Mouse (Mus musculus) heart, postnatal 36 days (tissue): ENCODE measurements around the gene Wars. TPM values are rescaled to one million over a fixed set of nuclear protein-coding genes. Genes with fewer than 3 reads are reported as not detected.

Experiments used
- DNase-seq, 2 experiments: peaks; one replicate each; pipeline ENCODE4 v3.0.0; 2021 to 2022
- intact Hi-C: fragments of 180-260 bp; cut with DNase I; formaldehyde crosslinking; loops from one replicate; pipeline ENCODE4 v1.15.1; 2025
- microRNA-seq, 2 experiments: library from miRNA; unstranded; fragments of <30 nt; microRNA quantifications; one replicate each; pipeline ENCODE4 v1.2.0; 2021; ENCODE audit warnings: borderline number of aligned reads in 2 of 2
- total RNA-seq, 2 experiments: library from RNA; stranded (reverse); gene quantifications; 2 replicates each; pipeline ENCODE4 v1.2.3; 2021

Gene Wars
- total RNA-seq, 2 experiments from 2014 or later = 32.5 to 40.6 TPM

- DNase-seq = no peak
- intact Hi-C loops = no loop called here
Measured at GRCm38 (mm10) chr12:108829636-108830035, 64.3 kb downstream of the Wars start.

GRCm38 (mm10) chr12:108827641-108828040, 66.3 kb downstream of the Wars start:
- intact Hi-C loops = no loop called here
- no peak for DNase-seq

- intact Hi-C loops = no loop called here
- no peak for DNase-seq
Measured at GRCm38 (mm10) chr12:108826958-108827535, 66.9 kb downstream of the Wars start.

GRCm38 (mm10) chr12:108826282-108826957, 67.6 kb downstream of the Wars start:
- intact Hi-C loops = no loop called here
- no peak for DNase-seq

- intact Hi-C loops = no loop called here
Measured at GRCm38 (mm10) chr12:108825561-108826224, 68.3 kb downstream of the Wars start.

GRCm38 (mm10) chr12:108824225-108824874, 69.6 kb downstream of the Wars start:
- no peak for DNase-seq
- intact Hi-C loops = no loop called here

More at GRCm38 (mm10) chr12:108825561-108826224, 68.3 kb downstream of the Wars start:
- no peak for DNase-seq

- intact Hi-C loops = no loop called here
Measured at GRCm38 (mm10) chr12:108823036-108823435, 70.9 kb downstream of the Wars start.

GRCm38 (mm10) chr12:108820461-108820860, 73.5 kb downstream of the Wars start:
- intact Hi-C loops = no loop called here
- no peak for DNase-seq

More at GRCm38 (mm10) chr12:108823036-108823435, 70.9 kb downstream of the Wars start:
- DNase-seq = no peak

GRCm38 (mm10) chr12:108816569-108816968, 77.4 kb downstream of the Wars start:
- intact Hi-C loops = no loop called here
- DNase-seq = no peak

- DNase-seq = no peak
- intact Hi-C loops = loop anchor here (5.0 kb wide), 1 partner anchor 78 kb away; the partner anchor contains the start of genes Wars and Wdr25
Measured at GRCm38 (mm10) chr12:108814470-108814869, 79.5 kb downstream of the Wars start.

GRCm38 (mm10) chr12:108812463-108812862, 81.5 kb downstream of the Wars start:
- no peak for DNase-seq
- intact Hi-C loops = loop anchor here (5.0 kb wide), 1 partner anchor 80 kb away; the partner anchor contains the start of genes Wars and Wdr25

GRCm38 (mm10) chr12:108811133-108811532, 82.8 kb downstream of the Wars start:
- intact Hi-C loops = loop anchor here (5.0 kb wide), 1 partner anchor 81 kb away; the partner anchor contains the start of genes Wars and Wdr25
- DNase-seq = no peak

- no peak for DNase-seq
- intact Hi-C loops = loop anchor here (5.0 kb wide), 1 partner anchor 82 kb away; the partner anchor contains the start of genes Wars and Wdr25
Measured at GRCm38 (mm10) chr12:108810309-108810708, 83.7 kb downstream of the Wars start.

Small RNA genes lying within 50 kb of the gene (microRNA-seq; reads per million reads assigned to microRNA genes)
- gene Mir345 = 63.6 to 87.4 reads per million in 2 experiments

Other genes starting within 250 kb of the Wars start
- under 1 TPM; 0.27 to 0.92 TPM for gene Degs2, start 191.9 kb downstream of the Wars start, total RNA-seq
- gene Yy1, start 101.2 kb downstream of the Wars start, total RNA-seq = 10 to 100 TPM; 38.3 to 42.7 TPM
- 10 to 100 TPM in 1 of 2 experiments, 1 to 10 TPM in 1; 8.5 to 10.7 TPM for gene Slc25a29, start 58.3 kb downstream of the Wars start, total RNA-seq
- gene Slc25a47, start 58.1 kb downstream of the Wars start, total RNA-seq = 1 to 10 TPM; 6.5 to 6.9 TPM
- 1 to 10 TPM; 3.8 to 4.3 TPM for gene Wdr25, start 543 bp downstream of the Wars start, total RNA-seq
- under 1 TPM in 1 of 2 experiments, not detected in 1; 0.22 TPM for gene Begain, start 174.0 kb upstream of the Wars start, total RNA-seq